Mouse (Mus musculus) brain, embryonic 14.5 days (tissue): ENCODE data around the gene Phip.

ENCODE experiments used
- CTCF ChIP-seq: fragments of 200-500 bp; IDR thresholded peaks from 2 replicates; pipeline ENCODE4 v1.5.1; 2012; ENCODE audit warnings: inconsistent platforms, mild to moderate bottlenecking, moderate library complexity, borderline replicate concordance; ENCODE audit not compliant: insufficient read depth, insufficient read length; ENCODE audit errors: extremely low read depth
- POLR2A ChIP-seq: fragments of 200-500 bp; IDR thresholded peaks from 2 replicates; pipeline ENCODE4 v1.6.1; 2012; ENCODE audit warnings: mild to moderate bottlenecking, inconsistent platforms, borderline replicate concordance; ENCODE audit not compliant: poor library complexity, insufficient read depth, insufficient read length, severe bottlenecking; ENCODE audit errors: extremely low read depth

GRCm38 (mm10) chr9:82963981-82964380 lies 11.3 kb downstream of the Phip start:
- TF ChIP-seq CTCF (no peak), POLR2A (no peak)
